Mouse (Mus musculus) kidney, postnatal 36 days (tissue): ENCODE data around the gene Gm49661.
A peak's percentile ranks its signal among the peaks of the same experiment; 100 is the strongest.

ENCODE experiments used
- DNase-seq, 2 experiments: peaks; one replicate each; pipeline ENCODE4 v3.0.0; 2021 to 2022; ENCODE audit warnings: mixed read lengths in 2 of 2

The Gm49661 gene

GRCm38 (mm10) chr8:84969241-84970134 is at the start of gene Gm49661, which contains the start of the genes Prdx2 and Rnaseh2a:
Gene Gm49661, minus strand, starts transcription at chr8:84969433.
Gene Prdx2, plus strand, starts transcription at chr8:84969587.
Gene Rnaseh2a, minus strand, starts transcription at chr8:84969767.
- DNase-seq: peak; percentile 80 to 88

- DNase-seq: no peak
These were observed 48.0 kb upstream of the Gm49661 start for GRCm38 (mm10) chr8:85017209-85017608.

GRCm38 (mm10) chr8:85016724-85017123 is 47.5 kb upstream of the Gm49661 start:
- DNase-seq: no peak

- DNase-seq: no peak
These were observed 45.2 kb upstream of the Gm49661 start, which contains the start of gene Best2 for GRCm38 (mm10) chr8:85014431-85014830. Gene Best2, minus strand, starts transcription at chr8:85014531.

- peak; percentile 84 to 89 for DNase-seq
These were observed 44.1 kb upstream of the Gm49661 start for GRCm38 (mm10) chr8:85013230-85013840.

- peak in 1 of 2 experiments; percentile 21 for DNase-seq
These were observed 42.0 kb upstream of the Gm49661 start for GRCm38 (mm10) chr8:85011242-85011641.

- DNase-seq: peak; percentile 33 to 73
These were observed 38.5 kb upstream of the Gm49661 start for GRCm38 (mm10) chr8:85007686-85008085.

- peak; percentile 91 to 97 for DNase-seq
These were observed 28.5 kb upstream of the Gm49661 start for GRCm38 (mm10) chr8:84997649-84998295.

- DNase-seq: no peak
These were observed 27.7 kb upstream of the Gm49661 start for GRCm38 (mm10) chr8:84996978-84997377.

GRCm38 (mm10) chr8:84995680-84996079 is 26.4 kb upstream of the Gm49661 start:
- DNase-seq: no peak

- no peak for DNase-seq
These were observed 25.1 kb upstream of the Gm49661 start for GRCm38 (mm10) chr8:84994375-84994774.

- peak; percentile 95 to 97 for DNase-seq
These were observed 21.6 kb upstream of the Gm49661 start for GRCm38 (mm10) chr8:84990836-84991235.

- DNase-seq: peak; percentile 98 to 99
These were observed 21.1 kb upstream of the Gm49661 start, which contains the start of gene Hook2 for GRCm38 (mm10) chr8:84990349-84990748. Gene Hook2, plus strand, starts transcription at chr8:84990603.

GRCm38 (mm10) chr8:84989810-84990209 is 20.6 kb upstream of the Gm49661 start:
- DNase-seq: peak; percentile 94 to 98

- peak; percentile 92 to 94 for DNase-seq
These were observed 20.1 kb upstream of the Gm49661 start for GRCm38 (mm10) chr8:84989311-84989731.

- DNase-seq: no peak
These were observed 18.7 kb upstream of the Gm49661 start for GRCm38 (mm10) chr8:84987903-84988302.

- no peak for DNase-seq
These were observed 18.2 kb upstream of the Gm49661 start for GRCm38 (mm10) chr8:84987388-84987787.

- DNase-seq: no peak
These were observed 17.2 kb upstream of the Gm49661 start for GRCm38 (mm10) chr8:84986379-84986945.

- DNase-seq: peak; percentile 96
These were observed 16.6 kb upstream of the Gm49661 start for GRCm38 (mm10) chr8:84985684-84986378.

- DNase-seq: peak in 1 of 2 experiments; percentile 24
These were observed 15.9 kb upstream of the Gm49661 start for GRCm38 (mm10) chr8:84985049-84985683.

GRCm38 (mm10) chr8:84984294-84985048 is 15.2 kb upstream of the Gm49661 start:
- DNase-seq: peak; percentile 78 to 80
